Mouse (Mus musculus) C2C12 (cell line): ENCODE data around the gene Scn1b.

Source experiments
- CEBPB ChIP-seq: IDR thresholded peaks from one replicate; pipeline ENCODE4 v1.6.1; 2011; ENCODE audit warnings: low read depth, mild to moderate bottlenecking, control low read depth, moderate library complexity
- CTCF ChIP-seq: IDR thresholded peaks from one replicate; pipeline ENCODE4 v1.5.1; 2011; ENCODE audit not compliant: control insufficient read depth, insufficient read depth, insufficient read length
- FOSL1 ChIP-seq: IDR thresholded peaks from one replicate; pipeline ENCODE4 v1.8.0; 2011; ENCODE audit warnings: mild to moderate bottlenecking, low read length; ENCODE audit not compliant: poor library complexity, insufficient read depth, severe bottlenecking
- MYOD1 ChIP-seq: IDR thresholded peaks from one replicate; pipeline ENCODE4 v1.6.1; 2011; ENCODE audit warnings: low read depth; ENCODE audit not compliant: control insufficient read depth, insufficient read length
- MYOG ChIP-seq: IDR thresholded peaks from one replicate; pipeline ENCODE4 v1.6.1; 2011; ENCODE audit not compliant: control insufficient read depth, insufficient read length; ENCODE audit errors: extremely low read depth
- USF1 ChIP-seq: IDR thresholded peaks from one replicate; pipeline ENCODE4 v1.6.1; 2011; ENCODE audit warnings: low read depth, mild to moderate bottlenecking, control low read depth, moderate library complexity

DNA sequence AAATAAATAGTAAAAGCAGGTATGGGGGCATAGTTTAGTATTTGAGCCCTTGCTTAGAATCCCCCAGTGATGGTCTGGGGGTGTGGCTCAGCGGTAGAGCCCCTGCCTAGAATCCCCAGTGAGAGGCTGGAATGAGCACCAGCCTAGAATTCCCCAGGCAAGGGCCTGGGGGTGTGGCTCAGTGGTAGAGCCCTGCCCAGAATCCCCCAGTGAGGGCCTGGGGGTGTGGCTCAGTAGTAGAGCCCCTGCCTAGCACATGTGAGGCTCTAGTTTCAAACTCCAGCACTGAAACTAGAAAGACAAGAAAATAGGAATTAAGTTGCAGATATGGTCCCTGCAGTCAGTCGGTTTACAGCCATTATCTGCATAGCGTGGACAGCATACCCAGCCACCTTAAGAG, 35.0 kb upstream of the Scn1b start:
- no peak for TF ChIP-seq CTCF
- no peak for TF ChIP-seq USF1
- no peak for TF ChIP-seq FOSL1
- TF ChIP-seq CEBPB = no peak
- TF ChIP-seq MYOG = no peak
- TF ChIP-seq MYOD1 = no peak
